Mouse (Mus musculus): ENCODE data around the gene Agap1. TPM values are rescaled to one million over a fixed set of nuclear protein-coding genes. Genes with fewer than 3 reads are reported as not detected.

Gene Agap1
- polyA plus RNA-seq, 1 experiment from 2014 or later, result 1.6 TPM

- DNase-seq (ENCODE audit: low spot score), result no peak
Observed at GRCm38 (mm10) chr1:89457126-89458031, 2.8 kb downstream of the Agap1 start.

DNA sequence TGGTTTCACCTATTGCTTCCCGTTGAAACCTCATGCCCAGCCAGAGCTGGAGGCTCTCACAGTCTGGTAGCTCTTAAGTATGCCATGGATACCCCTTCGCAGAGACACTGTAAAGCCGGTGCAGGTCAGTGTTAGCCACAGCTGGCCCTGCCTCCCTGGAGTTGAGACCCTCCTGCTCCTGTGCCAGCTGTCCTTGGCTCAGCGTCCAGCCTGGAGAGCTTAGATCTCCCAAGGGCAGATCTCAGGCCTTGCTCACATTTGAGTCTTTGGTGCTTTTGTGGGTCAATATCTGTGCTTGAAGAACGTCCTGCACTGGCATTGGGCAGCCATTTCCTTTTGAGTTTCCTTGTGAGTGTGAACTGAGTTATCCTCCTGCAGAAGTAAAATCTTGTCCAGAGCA lies 7.3 kb downstream of the Agap1 start:
- DNase-seq (ENCODE audit: low spot score), result no peak

DNA sequence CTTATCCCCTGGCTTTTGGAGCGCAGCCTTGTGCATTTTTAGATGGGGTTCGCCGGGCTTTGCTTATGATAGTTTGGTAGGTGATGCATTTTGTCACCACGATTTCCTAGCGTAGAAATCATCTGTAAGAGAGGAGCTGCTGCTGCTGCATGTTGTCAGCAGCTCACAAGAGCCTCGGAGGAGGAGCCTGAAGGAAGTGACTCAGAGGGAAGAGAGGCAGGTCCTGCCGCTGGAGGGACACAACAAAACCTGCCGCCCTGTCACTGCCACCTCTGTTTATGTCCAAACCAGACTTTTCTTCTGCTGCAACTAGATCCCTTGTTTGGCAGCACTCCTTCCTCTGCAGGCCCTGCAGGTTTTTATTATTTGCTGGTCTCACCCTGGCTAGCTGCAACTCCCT lies 8.5 kb downstream of the Agap1 start:
- no peak for DNase-seq (ENCODE audit: low spot score)

GRCm38 (mm10) chr1:89465417-89466002 lies 10.9 kb downstream of the Agap1 start:
- no peak for DNase-seq (ENCODE audit: low spot score)

GRCm38 (mm10) chr1:89467321-89468069 lies 12.9 kb downstream of the Agap1 start:
- no peak for DNase-seq (ENCODE audit: low spot score)

GRCm38 (mm10) chr1:89468141-89468540 lies 13.5 kb downstream of the Agap1 start:
- no peak for DNase-seq (ENCODE audit: low spot score)

GRCm38 (mm10) chr1:89471430-89471829 lies 16.8 kb downstream of the Agap1 start:
- DNase-seq (ENCODE audit: low spot score), result no peak

DNA sequence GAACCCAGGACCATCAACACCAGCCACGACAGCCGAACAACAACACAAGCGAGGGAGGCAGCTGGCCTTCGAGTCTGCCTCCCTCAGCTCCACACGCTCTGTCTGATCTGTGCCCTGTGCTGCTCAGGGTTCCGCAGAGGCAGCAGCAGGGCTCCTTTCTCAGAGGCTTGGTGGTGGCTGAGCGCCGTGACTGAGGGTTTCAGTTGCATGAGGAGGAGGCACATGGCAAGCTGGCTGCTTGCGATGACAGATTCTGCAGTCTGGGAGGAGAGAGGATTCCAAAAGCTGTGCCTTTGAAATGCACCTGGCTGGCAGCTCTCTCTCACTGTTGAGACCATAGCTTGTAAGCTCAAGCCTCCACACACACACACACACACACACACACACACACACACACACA lies 17.3 kb downstream of the Agap1 start:
- DNase-seq (ENCODE audit: low spot score), result no peak

GRCm38 (mm10) chr1:89473946-89474345 lies 19.3 kb downstream of the Agap1 start:
- DNase-seq (ENCODE audit: low spot score), result no peak

DNA sequence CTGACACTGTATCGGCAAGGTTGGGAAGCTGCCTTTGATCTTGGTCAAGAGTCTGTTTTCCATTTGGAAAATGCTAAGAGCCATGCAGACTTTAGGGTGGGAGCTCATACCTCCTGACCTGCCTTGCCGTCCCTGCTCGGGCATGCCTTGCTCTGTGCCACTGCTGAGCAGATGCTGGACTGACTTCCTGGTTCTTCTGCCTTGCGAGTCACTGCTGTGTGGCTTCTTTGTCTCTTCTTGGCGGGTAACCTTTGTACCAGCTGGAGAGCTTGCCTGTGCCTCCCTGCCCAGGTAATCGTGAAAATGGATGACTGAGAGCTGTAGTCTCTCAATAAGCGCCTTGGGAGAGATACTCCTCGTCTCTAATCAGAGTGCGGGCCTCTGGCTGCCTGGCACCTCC lies 20.2 kb downstream of the Agap1 start:
- no peak for DNase-seq (ENCODE audit: low spot score)

- DNase-seq (ENCODE audit: low spot score), result no peak
Observed at GRCm38 (mm10) chr1:89477033-89477432, 22.4 kb downstream of the Agap1 start.

GRCm38 (mm10) chr1:89478571-89479460 lies 24.2 kb downstream of the Agap1 start:
- DNase-seq (ENCODE audit: low spot score), result no peak

- DNase-seq (ENCODE audit: low spot score), result no peak
Observed at GRCm38 (mm10) chr1:89481154-89481553, 26.5 kb downstream of the Agap1 start.

- no peak for DNase-seq (ENCODE audit: low spot score)
Observed at GRCm38 (mm10) chr1:89482812-89483211, 28.2 kb downstream of the Agap1 start.

DNA sequence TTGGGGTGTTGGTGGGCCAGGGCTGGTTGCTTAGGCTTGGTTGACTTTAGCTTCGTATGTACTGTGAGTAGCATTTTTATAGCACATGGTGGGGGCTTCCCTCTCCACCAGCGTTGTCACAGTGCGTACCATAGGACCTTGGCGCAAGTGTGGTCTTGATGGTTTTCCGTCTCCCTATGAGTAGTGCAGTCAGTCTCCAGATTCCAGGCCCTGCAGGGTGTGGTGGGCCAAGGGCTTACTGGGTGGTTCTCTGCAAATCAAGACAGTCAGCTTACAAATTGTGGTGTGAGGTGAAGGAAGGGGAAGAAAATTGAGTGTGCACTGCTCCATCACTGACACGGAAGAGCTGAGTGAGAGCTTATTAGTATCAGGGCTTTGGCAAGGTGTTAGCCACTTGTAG lies 32.3 kb downstream of the Agap1 start:
- no peak for DNase-seq (ENCODE audit: low spot score)

GRCm38 (mm10) chr1:89489111-89489971 lies 34.7 kb downstream of the Agap1 start:
- no peak for DNase-seq (ENCODE audit: low spot score)

GRCm38 (mm10) chr1:89493177-89493576 lies 38.6 kb downstream of the Agap1 start:
- no peak for DNase-seq (ENCODE audit: low spot score)

GRCm38 (mm10) chr1:89494816-89495215 lies 40.2 kb downstream of the Agap1 start:
- no peak for DNase-seq (ENCODE audit: low spot score)

- DNase-seq (ENCODE audit: low spot score), result no peak
Observed at GRCm38 (mm10) chr1:89496204-89496603, 41.6 kb downstream of the Agap1 start.

DNA sequence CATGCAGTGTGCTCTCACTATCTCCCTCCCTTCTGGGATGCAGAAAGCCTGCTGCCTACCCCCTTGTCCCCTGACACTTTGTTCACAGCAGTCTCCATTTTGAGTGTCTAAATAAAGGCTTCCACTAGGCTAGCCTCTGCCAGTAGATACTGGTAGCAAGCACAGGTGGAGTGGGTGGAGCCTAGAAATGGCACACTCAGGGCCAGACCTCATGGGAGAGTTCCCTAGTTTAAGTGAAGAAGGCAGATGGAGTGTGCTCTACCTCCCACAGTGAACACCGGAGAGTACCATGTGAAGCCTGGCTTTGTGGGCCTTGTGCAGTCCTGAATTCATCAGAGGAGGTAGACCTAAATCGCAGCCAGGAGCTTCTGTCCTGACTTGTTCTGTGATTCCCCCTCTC lies 46.3 kb downstream of the Agap1 start:
- DNase-seq (ENCODE audit: low spot score), result no peak
